Mouse (Mus musculus): ENCODE measurements around the gene Ifitm10. TPM values are rescaled to one million over a fixed set of nuclear protein-coding genes. Genes with fewer than 3 reads are reported as not detected.
"Not testable (repeated sequence)": the region's sequence is repeated elsewhere in the genome, so short reads cannot be mapped to it uniquely, and the experiment has no call there.

Ifitm10 gene
- polyA plus RNA-seq, 1 experiment from 2014 or later, result 0.32 TPM

- Histone ChIP-seq H3K36me3 (ENCODE audit: control insufficient read depth, insufficient read depth, low read length) (no peaks in the 10 kb centered on the region), H3K27ac (ENCODE audit: low read depth, low read length) (no peak overlapping the region), H3K4me2 (ENCODE audit: low read depth, low read length, severe bottlenecking) (no peak overlapping the region), H3K9me3 (ENCODE audit: control insufficient read depth, low read length) (no peaks in the 10 kb centered on the region), H3K4me1 (replicated peaks; ENCODE audit: control insufficient read depth, insufficient read depth, low read length) (no peaks in the 10 kb centered on the region), H3K27me3 (ENCODE audit: control insufficient read depth, insufficient read depth, low read length) (no peaks in the 10 kb centered on the region), H3K4me3 (ENCODE audit: low read depth, low read length) (no peak overlapping the region), H3K9ac (ENCODE audit: low read length) (no peak overlapping the region)
- DNase-seq (ENCODE audit: low spot score), result no peak
- ATAC-seq (replicated peaks; ENCODE audit: low FRiP score), result no peak
- WGBS, result 85% methylated on average over 5 of the region's 5 CpGs
These were observed 56.3 kb downstream of the Ifitm10 start for GRCm38 (mm10) chr7:142317216-142317615.

GRCm38 (mm10) chr7:142316558-142316957 is 57.0 kb downstream of the Ifitm10 start:
- Histone ChIP-seq H3K4me2 (ENCODE audit: low read depth, low read length, severe bottlenecking) (no peak overlapping the region), H3K27ac (ENCODE audit: low read depth, low read length) (no peak overlapping the region), H3K9ac (ENCODE audit: low read length) (no peak overlapping the region), H3K36me3 (ENCODE audit: control insufficient read depth, insufficient read depth, low read length) (no peaks in the 10 kb centered on the region), H3K4me3 (ENCODE audit: low read depth, low read length) (no peak overlapping the region), H3K9me3 (ENCODE audit: control insufficient read depth, low read length) (no peaks in the 10 kb centered on the region), H3K4me1 (replicated peaks; ENCODE audit: control insufficient read depth, insufficient read depth, low read length) (no peaks in the 10 kb centered on the region), H3K27me3 (ENCODE audit: control insufficient read depth, insufficient read depth, low read length) (no peaks in the 10 kb centered on the region)
- 49% methylated on average over 6 of the region's 6 CpGs for WGBS
- DNase-seq (ENCODE audit: low spot score) (peak; percentile 60), ATAC-seq (replicated peaks; ENCODE audit: low FRiP score) (no peak)

DNA sequence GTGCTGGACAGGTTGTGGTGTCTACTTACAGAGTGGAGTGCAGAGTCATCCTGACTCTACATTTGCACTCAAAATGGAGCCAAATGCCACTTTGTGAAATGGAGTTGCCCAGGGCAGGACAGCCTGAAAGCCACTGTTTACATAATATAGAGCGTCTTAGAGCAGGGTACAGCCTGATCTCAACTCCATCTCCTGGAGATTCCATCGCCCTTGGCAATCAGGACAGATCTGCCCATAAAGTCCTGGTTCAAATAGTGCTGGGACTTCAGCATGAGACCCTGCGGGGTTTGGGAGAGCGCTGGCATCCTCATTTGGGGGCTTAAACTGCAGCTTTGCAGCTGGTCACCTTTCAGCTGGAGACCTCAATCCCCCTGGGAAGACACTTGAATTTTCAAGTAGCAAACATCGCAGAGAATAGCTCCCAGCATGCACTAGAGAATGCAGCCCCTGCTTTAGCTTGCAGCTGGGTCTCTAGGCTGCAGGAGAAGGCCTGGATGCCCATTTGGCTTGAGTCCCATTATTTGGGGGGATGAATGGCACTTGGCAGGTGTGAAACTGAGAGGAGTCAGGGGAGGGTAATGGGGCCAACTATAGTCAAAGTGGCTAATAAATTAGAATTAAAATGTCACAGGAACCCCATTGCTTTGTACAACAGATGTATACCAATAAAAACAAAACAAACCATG is 58.8 kb downstream of the Ifitm10 start:
- H3K4me3 ChIP-seq (ENCODE audit: low read depth, low read length), result no peak overlapping the region
- no peaks in the 10 kb centered on the region for H3K36me3 ChIP-seq (ENCODE audit: control insufficient read depth, insufficient read depth, low read length)
- no peaks in the 10 kb centered on the region for H3K9me3 ChIP-seq (ENCODE audit: control insufficient read depth, low read length)
- H3K4me1 ChIP-seq (replicated peaks; ENCODE audit: control insufficient read depth, insufficient read depth, low read length), result no peaks in the 10 kb centered on the region
- H3K27ac ChIP-seq (ENCODE audit: low read depth, low read length), result no peak overlapping the region
- no peak for ATAC-seq (replicated peaks; ENCODE audit: low FRiP score)
- no peak overlapping the region for H3K9ac ChIP-seq (ENCODE audit: low read length)
- no peak overlapping the region for H3K4me2 ChIP-seq (ENCODE audit: low read depth, low read length, severe bottlenecking)
- no peak for DNase-seq (ENCODE audit: low spot score)
- WGBS, result 52% methylated on average over 5 of the region's 5 CpGs
- no peaks in the 10 kb centered on the region for H3K27me3 ChIP-seq (ENCODE audit: control insufficient read depth, insufficient read depth, low read length)

GRCm38 (mm10) chr7:142303929-142304328 is 69.6 kb downstream of the Ifitm10 start:
- not testable (repeated sequence) for H3K4me3 ChIP-seq (ENCODE audit: low read depth, low read length); H3K4me1 ChIP-seq (replicated peaks; ENCODE audit: control insufficient read depth, insufficient read depth, low read length); H3K9ac ChIP-seq (ENCODE audit: low read length); H3K4me2 ChIP-seq (ENCODE audit: low read depth, low read length, severe bottlenecking); H3K9me3 ChIP-seq (ENCODE audit: control insufficient read depth, low read length); H3K36me3 ChIP-seq (ENCODE audit: control insufficient read depth, insufficient read depth, low read length); ATAC-seq (replicated peaks; ENCODE audit: low FRiP score); DNase-seq (ENCODE audit: low spot score); H3K27ac ChIP-seq (ENCODE audit: low read depth, low read length); H3K27me3 ChIP-seq (ENCODE audit: control insufficient read depth, insufficient read depth, low read length)
- 86% methylated on average over 1 of the region's 1 CpGs for WGBS

- 69% methylated on average over 3 of the region's 3 CpGs for whole genome bisulfite sequencing
- Histone ChIP-seq H3K4me1 (replicated peaks; ENCODE audit: control insufficient read depth, insufficient read depth, low read length) (no peaks in the 10 kb centered on the region), H3K4me2 (ENCODE audit: low read depth, low read length, severe bottlenecking) (no peak within 1 kb of the TSS), H3K36me3 (ENCODE audit: control insufficient read depth, insufficient read depth, low read length) (no peaks in the 10 kb centered on the region), H3K9me3 (ENCODE audit: control insufficient read depth, low read length) (no peaks in the 10 kb centered on the region), H3K4me3 (ENCODE audit: low read depth, low read length) (no peak within 1 kb of the TSS), H3K27ac (ENCODE audit: low read depth, low read length) (no peak within 1 kb of the TSS), H3K27me3 (ENCODE audit: control insufficient read depth, insufficient read depth, low read length) (no peaks in the 10 kb centered on the region), H3K9ac (ENCODE audit: low read length) (no peak within 1 kb of the TSS)
- ATAC-seq (replicated peaks; ENCODE audit: low FRiP score) (no peak), DNase-seq (ENCODE audit: low spot score) (no peak)
These were observed 70.3 kb downstream of the Ifitm10 start, which contains the start of gene Krtap5-4 for GRCm38 (mm10) chr7:142303249-142303648. Gene Krtap5-4, plus strand, starts transcription at chr7:142303549.

DNA sequence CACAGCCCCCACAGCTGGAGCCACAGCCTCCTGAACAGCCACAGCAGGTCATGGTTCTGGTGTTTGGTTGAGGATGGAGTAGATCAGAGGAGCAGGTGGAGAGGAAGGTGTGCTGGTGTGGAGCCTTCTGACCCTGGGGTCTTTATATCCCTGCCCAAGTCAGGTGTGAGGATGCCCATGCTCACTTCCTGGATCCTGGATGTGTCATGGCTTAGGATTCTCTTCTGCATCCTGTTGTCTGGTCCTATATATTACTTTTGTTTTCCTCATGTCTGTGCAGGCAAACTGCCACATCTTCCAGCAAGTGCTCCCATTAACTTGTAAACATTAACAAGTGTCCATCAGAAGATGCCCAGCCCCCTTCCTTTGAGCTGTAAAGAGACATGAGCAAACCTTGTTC is 76.5 kb downstream of the Ifitm10 start, which contains the start of gene Krtap5-1:
Krtap5-1 (minus strand) TSS at position 101 of the 400 bp plus-strand sequence.
- not testable (repeated sequence) for ATAC-seq (replicated peaks; ENCODE audit: low FRiP score); H3K36me3 ChIP-seq (ENCODE audit: control insufficient read depth, insufficient read depth, low read length); H3K27me3 ChIP-seq (ENCODE audit: control insufficient read depth, insufficient read depth, low read length); H3K9ac ChIP-seq (ENCODE audit: low read length); H3K27ac ChIP-seq (ENCODE audit: low read depth, low read length); H3K4me2 ChIP-seq (ENCODE audit: low read depth, low read length, severe bottlenecking); H3K4me3 ChIP-seq (ENCODE audit: low read depth, low read length); H3K9me3 ChIP-seq (ENCODE audit: control insufficient read depth, low read length); DNase-seq (ENCODE audit: low spot score); H3K4me1 ChIP-seq (replicated peaks; ENCODE audit: control insufficient read depth, insufficient read depth, low read length)

- not testable (repeated sequence) for H3K36me3 ChIP-seq (ENCODE audit: control insufficient read depth, insufficient read depth, low read length); H3K27ac ChIP-seq (ENCODE audit: low read depth, low read length); H3K4me1 ChIP-seq (replicated peaks; ENCODE audit: control insufficient read depth, insufficient read depth, low read length); H3K4me2 ChIP-seq (ENCODE audit: low read depth, low read length, severe bottlenecking); H3K27me3 ChIP-seq (ENCODE audit: control insufficient read depth, insufficient read depth, low read length); H3K4me3 ChIP-seq (ENCODE audit: low read depth, low read length); DNase-seq (ENCODE audit: low spot score); ATAC-seq (replicated peaks; ENCODE audit: low FRiP score); H3K9me3 ChIP-seq (ENCODE audit: control insufficient read depth, low read length); H3K9ac ChIP-seq (ENCODE audit: low read length)
- WGBS, result 43% methylated on average over 4 of the region's 4 CpGs
These were observed 77.4 kb downstream of the Ifitm10 start for GRCm38 (mm10) chr7:142296108-142296507.

GRCm38 (mm10) chr7:142295418-142295817 is 78.1 kb downstream of the Ifitm10 start:
- H3K4me1 ChIP-seq (replicated peaks; ENCODE audit: control insufficient read depth, insufficient read depth, low read length), result no peaks in the 10 kb centered on the region
- DNase-seq (ENCODE audit: low spot score) (no peak), ATAC-seq (replicated peaks; ENCODE audit: low FRiP score) (no peak)
- H3K4me2 ChIP-seq (ENCODE audit: low read depth, low read length, severe bottlenecking), result no peak overlapping the region
- no peak overlapping the region for H3K27ac ChIP-seq (ENCODE audit: low read depth, low read length)
- H3K9ac ChIP-seq (ENCODE audit: low read length), result no peak overlapping the region
- no peaks in the 10 kb centered on the region for H3K36me3 ChIP-seq (ENCODE audit: control insufficient read depth, insufficient read depth, low read length)
- no peak overlapping the region for H3K4me3 ChIP-seq (ENCODE audit: low read depth, low read length)
- H3K27me3 ChIP-seq (ENCODE audit: control insufficient read depth, insufficient read depth, low read length), result no peaks in the 10 kb centered on the region
- no peaks in the 10 kb centered on the region for H3K9me3 ChIP-seq (ENCODE audit: control insufficient read depth, low read length)

DNA sequence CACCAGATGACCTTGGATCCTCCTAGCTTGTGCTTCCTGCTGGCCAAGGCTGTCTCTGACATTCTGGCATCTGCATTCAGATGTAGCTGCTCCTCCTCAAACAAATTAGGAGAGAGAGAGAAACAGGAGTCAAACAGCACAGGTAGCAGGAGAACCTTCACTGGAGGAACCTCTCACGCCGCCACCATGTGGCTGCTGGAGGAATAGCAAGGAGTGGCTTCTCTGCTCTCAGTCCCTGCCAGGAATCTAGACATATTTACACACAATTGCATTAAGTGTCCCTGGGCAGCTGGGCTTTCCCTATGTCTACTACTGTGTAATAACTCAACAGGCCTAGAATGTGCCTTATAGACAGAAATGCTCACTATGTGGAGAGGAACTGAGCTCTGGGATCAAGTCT is 79.7 kb downstream of the Ifitm10 start:
- not testable (repeated sequence) for H3K27me3 ChIP-seq (ENCODE audit: control insufficient read depth, insufficient read depth, low read length); H3K9ac ChIP-seq (ENCODE audit: low read length); H3K4me3 ChIP-seq (ENCODE audit: low read depth, low read length); ATAC-seq (replicated peaks; ENCODE audit: low FRiP score); H3K4me2 ChIP-seq (ENCODE audit: low read depth, low read length, severe bottlenecking); H3K36me3 ChIP-seq (ENCODE audit: control insufficient read depth, insufficient read depth, low read length); H3K27ac ChIP-seq (ENCODE audit: low read depth, low read length); H3K4me1 ChIP-seq (replicated peaks; ENCODE audit: control insufficient read depth, insufficient read depth, low read length); H3K9me3 ChIP-seq (ENCODE audit: control insufficient read depth, low read length)
- WGBS, result 0% methylated on average over 2 of the region's 2 CpGs
- DNase-seq (ENCODE audit: low spot score), result peak; percentile 64
